Mouse (Mus musculus): ENCODE data around the gene Hsp90aa1.
A peak's percentile ranks its signal among the peaks of the same experiment; 100 is the strongest.
"Not testable (repeated sequence)": the region's sequence is repeated elsewhere in the genome, so short reads cannot be mapped to it uniquely, and the experiment has no call there.

Gene Hsp90aa1

GRCm38 (mm10) chr12:110702556-110702955 is at the start of gene Hsp90aa1:
Gene Hsp90aa1 (minus strand): TSS chr12:110702728.
- DNase-seq (ENCODE audit: low spot score in 2 of 2) = no peak

DNA sequence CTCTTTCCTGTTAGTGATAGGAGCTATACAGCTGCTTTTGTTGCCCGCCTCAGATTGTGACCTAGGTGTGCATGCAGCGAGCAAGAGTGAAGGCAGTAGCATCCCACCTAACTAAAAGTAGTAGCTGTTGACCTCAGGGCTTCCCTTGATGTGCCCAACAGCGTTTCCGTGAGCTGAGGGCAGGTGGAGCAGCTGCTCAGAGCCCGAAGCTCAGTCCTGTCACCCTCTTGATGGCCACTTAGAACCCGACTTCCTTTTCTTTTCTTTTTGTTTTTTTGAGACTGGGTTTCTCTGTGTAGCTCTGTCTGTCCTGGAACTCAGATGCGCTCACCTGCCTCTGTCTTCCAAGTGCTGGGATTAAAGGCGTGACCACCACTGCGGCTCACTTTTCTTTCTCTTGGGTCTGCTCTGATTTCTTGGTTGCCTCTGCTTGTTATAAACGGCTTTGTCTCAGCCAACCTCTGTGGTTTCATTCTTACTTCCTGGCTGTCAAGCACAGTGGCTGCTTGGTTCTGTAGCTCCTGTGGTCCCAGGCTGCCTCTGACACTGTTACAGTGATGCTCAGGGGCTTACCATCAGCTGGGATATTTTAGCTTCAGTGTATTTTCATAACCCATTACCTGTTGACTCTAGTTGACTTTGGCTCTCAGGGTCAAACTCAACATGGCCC is 48.4 kb upstream of the Hsp90aa1 start:
- DNase-seq (ENCODE audit: low spot score in 2 of 2) = no peak

DNA sequence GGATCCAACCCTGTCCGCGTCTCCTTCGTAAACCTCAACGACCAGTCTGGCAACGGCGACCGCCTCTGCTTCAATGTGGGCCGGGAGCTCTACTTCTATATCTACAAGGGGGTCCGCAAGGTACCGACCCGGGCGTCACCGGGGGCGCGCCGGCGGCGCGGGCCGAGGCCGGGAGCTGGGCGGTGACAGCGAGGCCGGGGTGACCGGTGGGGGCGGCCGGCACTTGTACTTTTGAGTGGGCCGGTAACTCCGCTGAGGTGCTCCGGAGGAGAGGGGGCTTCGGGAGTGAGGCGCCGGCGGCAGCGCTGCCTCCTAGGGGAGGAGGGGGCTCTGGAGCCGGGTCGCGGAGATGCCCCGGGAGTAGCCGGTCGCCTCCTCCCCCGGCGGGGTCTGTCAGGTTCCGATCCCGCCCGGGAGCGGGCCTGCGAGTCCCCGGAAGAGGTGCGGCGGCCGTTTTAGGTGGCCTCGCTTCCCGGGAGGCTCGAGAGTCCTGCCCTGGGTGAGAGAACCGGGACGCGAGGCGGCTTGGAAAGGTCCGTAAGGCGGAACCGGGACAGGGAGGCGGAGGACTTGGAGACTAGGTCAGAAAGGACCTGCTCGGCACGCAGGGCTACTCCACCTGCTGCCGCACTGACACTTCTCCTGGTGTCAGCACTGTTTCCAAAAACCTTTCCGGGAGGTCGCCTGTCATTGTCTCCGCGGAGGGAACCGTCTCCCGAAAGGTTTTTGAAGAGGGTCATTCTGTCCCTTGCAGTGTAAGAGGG is 35.8 kb upstream of the Hsp90aa1 start:
- DNase-seq (ENCODE audit: low spot score in 2 of 2) = peak; percentile 57 to 67

- DNase-seq (ENCODE audit: low spot score in 2 of 2) = peak; percentile 98 to 100
Measured at GRCm38 (mm10) chr12:110737170-110738157, 34.9 kb upstream of the Hsp90aa1 start, which contains the start of gene Wdr20. Gene Wdr20 (plus strand): TSS chr12:110737944.

- DNase-seq (ENCODE audit: low spot score in 2 of 2) = no peak
Measured at GRCm38 (mm10) chr12:110736641-110737040, 34.1 kb upstream of the Hsp90aa1 start.

GRCm38 (mm10) chr12:110733254-110733653 is 30.7 kb upstream of the Hsp90aa1 start:
- DNase-seq (ENCODE audit: low spot score in 2 of 2) = not testable (repeated sequence)

DNA sequence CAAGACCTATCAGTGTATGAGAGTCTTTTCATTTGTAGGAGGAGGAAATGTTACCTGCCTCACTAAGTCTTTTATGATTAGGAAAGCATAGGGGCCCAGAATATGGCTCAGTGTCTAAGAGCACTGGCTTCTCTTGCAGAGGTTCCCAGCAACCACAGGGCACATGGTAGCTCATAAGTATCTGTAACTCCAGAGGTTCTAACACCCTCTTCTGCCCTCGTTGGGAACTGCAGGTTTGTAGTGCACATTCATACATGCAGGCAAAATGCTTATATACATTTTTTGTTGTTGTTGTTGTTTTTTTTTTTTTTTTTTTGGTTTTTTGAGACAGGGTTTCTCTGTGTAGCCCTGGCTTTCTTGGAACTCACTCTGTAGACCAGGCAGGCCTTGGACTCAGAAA is 23.9 kb upstream of the Hsp90aa1 start:
- DNase-seq (ENCODE audit: low spot score in 2 of 2) = no peak

DNA sequence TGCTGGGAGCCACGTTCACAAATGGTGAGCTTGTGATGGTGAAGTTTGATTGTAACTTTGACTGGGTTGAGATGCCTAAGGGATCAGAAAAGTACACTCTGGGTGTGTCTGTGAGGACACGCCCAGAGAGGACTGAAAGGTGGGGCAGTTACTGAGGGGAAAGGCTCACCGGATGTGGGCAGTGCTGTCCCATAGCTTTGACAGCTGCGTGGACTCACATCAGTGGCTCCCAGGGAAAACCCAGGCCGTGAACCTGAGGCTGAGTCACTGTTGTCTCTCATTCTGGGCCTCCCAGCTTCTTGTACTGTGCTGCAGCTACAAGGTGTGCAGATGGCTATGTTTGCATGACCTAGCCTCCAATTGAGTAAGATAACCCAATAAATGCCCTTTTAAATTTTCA is 23.0 kb upstream of the Hsp90aa1 start:
- DNase-seq (ENCODE audit: low spot score in 2 of 2) = no peak

GRCm38 (mm10) chr12:110725051-110725450 is 22.5 kb upstream of the Hsp90aa1 start:
- no peak for DNase-seq (ENCODE audit: low spot score in 2 of 2)

- no peak for DNase-seq (ENCODE audit: low spot score in 2 of 2)
Measured at GRCm38 (mm10) chr12:110716004-110716403, 13.5 kb upstream of the Hsp90aa1 start.

DNA sequence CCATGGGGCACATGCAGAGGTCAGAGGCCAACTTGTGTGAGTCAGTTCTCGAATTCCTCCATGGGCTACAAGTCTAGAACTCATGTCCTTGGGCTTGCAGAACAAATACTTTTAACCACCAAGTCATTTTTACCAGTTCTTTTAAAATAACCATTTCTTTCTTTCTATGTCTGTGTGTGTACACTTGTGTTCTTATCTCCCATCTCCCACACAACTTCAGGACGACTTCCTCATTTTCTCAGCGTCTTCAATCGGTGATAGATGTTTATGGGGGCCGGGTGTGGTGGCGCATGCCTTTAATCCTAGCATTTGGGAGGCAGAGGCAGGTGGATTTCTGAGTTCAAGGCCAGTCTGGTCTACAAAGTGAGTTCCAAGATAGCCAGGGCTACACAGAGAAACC is 11.7 kb upstream of the Hsp90aa1 start:
- DNase-seq (ENCODE audit: low spot score in 2 of 2) = no peak

GRCm38 (mm10) chr12:110713784-110714183 is 11.3 kb upstream of the Hsp90aa1 start:
- DNase-seq (ENCODE audit: low spot score in 2 of 2) = peak in 1 of 2 experiments; percentile 47

DNA sequence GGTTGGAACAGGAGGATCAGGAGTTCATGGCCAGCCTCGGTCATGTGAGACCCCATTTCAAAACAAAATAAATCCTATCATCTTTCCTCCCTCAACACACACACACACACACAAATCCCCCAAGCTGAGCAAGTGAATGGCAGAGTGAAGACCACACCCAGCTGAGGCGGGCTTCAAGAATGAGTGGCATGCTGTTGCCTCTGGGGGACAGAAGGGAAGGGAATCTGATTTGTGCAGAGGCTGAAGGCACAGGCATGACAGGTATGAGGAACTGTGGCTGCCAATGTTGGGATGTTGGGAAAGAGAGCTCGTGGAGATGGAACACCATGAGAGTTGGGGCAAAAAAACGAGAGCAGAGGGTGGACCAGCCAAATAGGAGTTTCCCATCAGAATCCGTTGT is 8.7 kb upstream of the Hsp90aa1 start:
- no peak for DNase-seq (ENCODE audit: low spot score in 2 of 2)

DNA sequence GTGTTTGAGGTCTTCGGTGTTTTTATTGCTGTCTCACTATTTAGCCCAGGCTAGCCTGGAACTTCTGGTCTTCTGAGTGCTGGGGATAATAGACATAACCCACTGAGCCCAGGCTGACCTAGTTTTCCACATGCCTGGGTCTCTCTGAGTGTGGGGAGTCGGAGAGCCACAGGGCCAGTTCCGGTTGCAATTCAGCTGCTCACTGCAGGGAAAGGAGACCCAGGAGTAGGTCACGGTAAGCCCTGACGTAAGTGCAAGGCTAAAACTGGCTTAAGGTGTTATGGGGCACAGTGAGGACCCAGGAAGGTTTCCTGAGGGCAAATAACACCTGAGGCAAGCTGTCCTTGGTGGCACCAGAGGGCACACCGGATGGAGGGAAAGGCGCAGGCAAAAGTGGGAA is 4.9 kb upstream of the Hsp90aa1 start:
- no peak for DNase-seq (ENCODE audit: low spot score in 2 of 2)

DNA sequence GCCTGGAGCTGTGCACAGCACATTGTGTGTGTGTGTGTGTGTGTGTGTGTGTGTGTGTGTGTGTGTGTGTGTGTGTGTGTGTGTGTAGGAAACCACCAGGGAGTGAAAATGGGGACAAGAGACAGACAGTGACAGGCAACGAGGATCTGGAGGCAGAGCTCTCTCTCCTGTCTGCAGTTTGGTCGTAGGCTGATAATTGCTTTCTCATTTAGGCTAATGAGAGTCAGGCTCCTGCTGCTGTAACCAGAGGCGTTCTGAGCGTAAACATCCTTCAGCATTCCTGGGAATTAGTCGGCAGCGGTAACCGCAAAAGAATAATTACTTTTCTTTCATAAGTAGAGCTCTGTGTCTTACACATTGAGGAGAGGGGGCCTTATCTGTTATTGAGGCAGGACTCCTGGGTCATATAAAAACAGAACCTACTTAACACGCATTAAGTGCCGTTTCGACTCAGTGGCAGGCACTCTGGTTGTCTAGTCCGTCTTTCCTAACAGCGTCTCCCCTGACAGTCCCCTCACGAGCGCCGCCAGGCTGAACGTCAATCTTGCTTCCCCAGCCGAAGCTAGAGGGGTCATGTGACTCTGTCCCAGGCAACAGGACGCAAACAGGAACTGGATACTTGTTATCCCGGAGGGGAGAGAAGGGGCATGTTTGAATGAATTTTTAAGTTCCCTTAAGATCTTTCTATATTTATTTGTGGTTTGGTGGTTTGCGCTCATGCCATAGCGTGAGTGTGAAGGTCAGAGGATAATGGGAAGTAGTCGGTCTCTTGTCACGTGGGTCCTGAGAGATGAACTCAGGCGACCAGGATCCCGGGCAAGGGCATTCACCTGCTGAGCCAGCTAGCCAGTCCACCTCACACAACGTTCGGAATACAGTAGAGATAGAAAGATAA is 4.1 kb upstream of the Hsp90aa1 start:
- peak in 1 of 2 experiments; percentile 56 for DNase-seq (ENCODE audit: low spot score in 2 of 2)

GRCm38 (mm10) chr12:110705419-110705818 is 2.9 kb upstream of the Hsp90aa1 start:
- DNase-seq (ENCODE audit: low spot score in 2 of 2) = not testable (repeated sequence)

GRCm38 (mm10) chr12:110703682-110704081 is 1.2 kb upstream of the Hsp90aa1 start:
- no peak for DNase-seq (ENCODE audit: low spot score in 2 of 2)

GRCm38 (mm10) chr12:110703008-110703471 is 512 bp upstream of the Hsp90aa1 start:
- DNase-seq (ENCODE audit: low spot score in 2 of 2) = peak; percentile 83 to 92

DNA sequence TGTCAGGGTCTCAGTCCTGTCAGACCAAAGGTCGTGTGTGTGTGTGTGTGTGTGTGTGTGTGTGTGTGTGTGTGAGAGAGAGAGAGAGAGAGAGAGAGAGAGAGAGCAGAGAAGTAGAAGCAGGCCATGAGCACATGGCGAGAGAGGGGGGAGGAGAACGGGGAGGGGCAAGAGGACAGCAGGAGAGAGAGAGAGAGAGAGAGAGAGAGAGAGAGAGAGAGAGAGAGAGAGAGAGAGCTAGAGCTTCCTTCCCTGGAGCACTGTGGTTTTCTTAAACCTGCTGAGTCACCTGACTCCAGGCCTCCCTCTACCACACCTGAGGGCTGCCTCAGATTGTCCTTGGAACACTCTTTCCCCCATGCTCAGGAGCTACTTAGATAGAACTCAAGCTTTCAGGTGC is 1.2 kb downstream of the Hsp90aa1 start:
- not testable (repeated sequence) for DNase-seq (ENCODE audit: low spot score in 2 of 2)

DNA sequence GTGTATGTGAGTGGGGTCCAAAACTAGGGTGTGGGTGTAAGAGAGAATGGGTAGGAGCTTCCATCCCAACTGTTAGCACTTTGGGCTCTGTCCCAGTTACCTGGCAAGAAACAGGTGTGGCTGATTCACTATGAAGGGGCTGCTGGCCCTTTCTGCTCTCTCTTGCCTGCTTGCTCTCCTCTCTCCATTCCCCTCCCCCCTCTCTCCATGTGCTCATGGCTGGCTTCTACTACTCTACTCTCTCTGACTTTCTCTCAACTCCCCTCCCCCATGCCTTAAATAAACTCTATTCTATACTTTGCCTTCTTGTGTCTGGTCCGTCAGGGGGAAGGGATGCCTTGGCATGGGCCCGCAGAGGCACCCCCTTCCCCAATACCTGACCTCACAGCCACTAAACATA is 1.8 kb downstream of the Hsp90aa1 start:
- no peak for DNase-seq (ENCODE audit: low spot score in 2 of 2)

DNA sequence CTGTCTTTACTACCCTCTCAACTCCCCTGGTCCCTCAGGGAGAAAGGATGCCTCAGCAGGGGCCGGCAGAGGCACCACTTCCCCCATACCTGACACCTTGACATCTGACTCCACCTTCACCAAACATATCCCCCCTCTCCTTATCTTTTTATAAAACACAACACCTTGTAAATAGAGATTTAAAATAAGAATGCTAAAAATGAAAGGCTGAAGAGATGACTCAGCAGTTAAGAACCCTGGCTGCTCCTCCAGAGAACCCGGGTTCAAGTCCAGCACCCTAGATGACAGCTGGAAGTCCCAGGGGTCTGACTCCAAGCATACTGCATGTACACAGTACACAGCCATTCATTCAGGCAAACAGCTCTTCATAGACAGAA is 3.4 kb downstream of the Hsp90aa1 start:
- no peak for DNase-seq (ENCODE audit: low spot score in 2 of 2)
